Mouse (Mus musculus): ENCODE data around the gene Nfatc2.

The Nfatc2 gene

DNA sequence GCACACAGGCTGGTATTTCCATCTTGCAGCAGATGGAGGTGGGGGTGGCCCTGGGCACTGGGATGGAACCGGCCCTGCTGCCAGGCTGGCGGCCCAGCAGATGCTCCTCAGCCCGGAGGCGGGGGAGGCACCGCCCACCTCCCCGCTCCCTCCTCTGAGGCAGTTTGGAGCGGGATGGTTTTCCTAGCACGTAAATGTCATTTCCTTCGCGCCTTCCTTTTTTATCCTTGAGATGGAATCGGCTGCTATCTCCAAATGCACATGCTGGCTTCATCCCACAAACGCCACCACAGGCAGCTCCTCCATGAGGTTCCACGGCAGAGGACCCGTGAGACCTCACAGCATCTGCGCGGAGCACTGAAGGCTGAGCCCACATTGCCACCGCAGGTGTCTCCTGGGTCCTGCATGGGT, 160.5 kb downstream of the Nfatc2 start:
- peak; percentile 81 for DNase-seq (ENCODE audit: low spot score)

- DNase-seq (ENCODE audit: low spot score), result no peak
These were observed 162.4 kb downstream of the Nfatc2 start for GRCm38 (mm10) chr2:168438981-168439452.

DNA sequence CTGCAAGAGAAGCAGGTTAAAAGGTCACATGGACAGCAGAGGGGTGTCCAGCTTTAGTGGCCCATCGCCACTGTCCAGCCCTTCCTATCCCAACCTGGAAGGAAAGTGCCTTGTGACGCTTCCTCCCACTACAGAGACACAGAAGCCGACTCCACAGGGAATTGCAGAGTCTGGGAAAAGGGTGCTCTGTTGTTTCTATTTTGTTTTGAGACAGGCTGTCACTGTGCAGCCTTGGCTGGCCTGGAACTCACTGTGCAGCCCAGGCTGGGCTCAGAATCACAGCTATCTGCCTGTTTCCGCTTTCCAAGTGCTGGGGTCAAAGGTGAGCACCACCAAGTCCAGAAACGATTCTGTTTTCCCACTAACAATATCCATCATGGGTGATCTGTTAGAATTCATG, 167.3 kb downstream of the Nfatc2 start:
- no peak for DNase-seq (ENCODE audit: low spot score)

GRCm38 (mm10) chr2:168433392-168433791, 168.1 kb downstream of the Nfatc2 start:
- no peak for DNase-seq (ENCODE audit: low spot score)

- DNase-seq (ENCODE audit: low spot score), result no peak
These were observed 169.1 kb downstream of the Nfatc2 start for GRCm38 (mm10) chr2:168432394-168432793.

- DNase-seq (ENCODE audit: low spot score), result no peak
These were observed 171.9 kb downstream of the Nfatc2 start for GRCm38 (mm10) chr2:168429598-168429997.

GRCm38 (mm10) chr2:168428375-168428901, 173.0 kb downstream of the Nfatc2 start:
- no peak for DNase-seq (ENCODE audit: low spot score)
